Mouse (Mus musculus) skeletal muscle tissue, adult 2 months (tissue): ENCODE measurements around the gene Xbp1.
"Not testable (repeated sequence)": the region's sequence is repeated elsewhere in the genome, so short reads cannot be mapped to it uniquely, and the experiment has no call there.

ENCODE experiments used
- DNase-seq: peaks from one replicate; pipeline ENCODE4 v3.0.0-alpha.2; 2012; ENCODE audit warnings: low read depth, low spot score

The Xbp1 gene

DNA sequence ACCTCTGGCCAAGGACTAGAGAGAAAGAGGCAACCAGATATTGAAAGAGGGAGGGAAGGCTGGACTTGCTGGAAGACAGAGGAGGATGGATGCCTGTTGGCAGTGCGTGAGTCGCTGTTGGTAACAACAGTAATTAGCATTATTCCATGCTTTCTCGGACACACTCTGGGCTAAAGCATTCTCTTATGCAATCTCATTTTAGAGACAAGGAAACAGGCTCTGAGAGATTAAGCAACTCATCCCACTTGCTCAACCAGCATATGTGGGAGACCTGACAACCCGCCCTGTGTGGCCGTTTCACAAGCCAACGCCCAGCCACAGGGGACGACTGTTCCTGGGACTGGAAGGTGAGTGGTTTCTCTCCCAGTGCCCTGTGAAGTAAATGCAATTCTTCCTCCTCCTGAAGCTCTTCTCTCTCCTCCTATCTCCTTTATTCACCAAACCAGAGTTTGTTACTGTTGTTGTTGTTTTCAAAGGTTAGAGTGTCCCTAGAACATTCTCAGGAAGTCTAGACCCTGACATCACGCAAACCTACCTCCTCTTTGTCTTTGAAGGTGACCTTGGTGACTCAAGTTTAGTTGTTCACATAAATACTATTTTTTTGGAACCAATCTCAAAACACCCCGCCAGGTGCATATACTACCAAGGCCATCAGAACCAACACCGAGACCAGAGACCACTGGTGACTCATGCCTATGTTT lies 18.0 kb upstream of the Xbp1 start:
- peak; percentile 40 for DNase-seq

DNA sequence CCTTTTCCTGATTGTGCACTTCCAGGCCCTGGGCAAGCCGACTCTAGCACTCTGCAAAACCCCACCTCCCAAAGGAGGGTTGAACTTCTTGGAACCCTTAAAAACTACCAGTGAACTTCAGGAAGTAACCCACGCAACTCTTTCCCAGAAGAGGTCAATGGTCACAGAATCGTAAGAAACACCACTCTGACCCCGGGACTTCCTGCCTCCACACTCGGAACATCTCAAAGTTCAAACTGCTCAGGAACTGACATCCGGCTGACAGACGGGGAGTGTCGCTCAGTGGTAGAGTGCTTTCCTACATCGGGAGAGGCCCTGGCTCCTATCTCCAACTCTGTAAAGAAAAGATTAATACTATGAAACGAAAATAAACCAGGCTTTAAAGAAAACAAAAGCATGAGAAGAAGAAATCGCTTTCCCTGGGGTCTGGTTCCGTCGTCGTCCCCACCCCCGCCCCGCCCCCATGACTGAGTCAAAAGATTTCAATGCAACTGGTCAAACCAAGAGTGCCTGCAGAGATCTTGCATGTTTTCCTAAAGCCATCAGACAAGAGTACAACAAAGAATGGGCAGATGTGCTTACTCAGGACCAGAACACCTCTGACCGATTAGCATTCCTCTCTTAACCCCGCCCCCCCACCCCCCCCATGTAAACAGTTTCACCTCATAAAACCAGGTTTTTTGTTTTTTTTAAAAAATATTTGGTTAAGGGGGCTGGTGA lies 14.4 kb upstream of the Xbp1 start:
- DNase-seq = peak; percentile 47

DNA sequence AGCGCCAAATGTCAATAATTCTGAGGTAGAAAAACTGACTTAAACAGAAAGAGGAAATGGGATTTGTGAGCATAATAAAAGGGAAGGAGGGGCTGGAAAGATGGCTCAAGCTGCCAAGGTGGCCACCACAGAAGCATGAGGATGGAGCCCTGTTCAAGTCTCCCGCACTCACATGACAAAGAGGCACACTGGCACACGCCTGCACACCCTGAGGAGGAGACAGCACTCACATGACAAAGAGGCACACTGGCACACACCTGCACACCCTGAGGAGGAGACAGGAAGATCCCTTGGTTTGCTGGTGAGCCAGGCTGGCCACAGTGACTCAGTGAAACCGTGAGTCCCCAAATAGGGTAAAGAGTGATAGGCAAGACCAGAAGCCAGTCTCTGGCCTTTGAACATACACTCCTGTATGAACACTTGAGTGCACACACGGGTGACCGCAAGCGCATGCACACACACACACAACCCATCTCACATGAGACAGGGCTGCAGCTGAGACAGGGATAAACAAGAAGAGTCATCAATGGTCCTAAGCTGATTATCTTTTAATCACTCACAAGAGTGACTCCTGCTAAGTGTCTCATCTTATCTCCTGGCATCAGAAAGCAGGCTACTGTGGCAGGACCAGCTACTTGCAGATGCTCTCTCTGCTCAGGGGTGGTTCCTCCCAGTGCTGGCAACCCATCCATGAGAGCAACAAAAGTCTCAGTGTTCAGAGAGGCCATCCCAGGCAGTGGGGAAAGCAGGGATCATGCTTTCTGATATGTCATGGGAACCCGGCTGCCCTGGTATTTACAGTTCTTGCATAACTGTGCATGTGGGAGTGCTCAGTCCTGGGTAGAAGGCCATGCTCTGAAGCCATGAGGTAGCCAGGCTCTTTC lies 11.0 kb upstream of the Xbp1 start:
- no peak for DNase-seq

DNA sequence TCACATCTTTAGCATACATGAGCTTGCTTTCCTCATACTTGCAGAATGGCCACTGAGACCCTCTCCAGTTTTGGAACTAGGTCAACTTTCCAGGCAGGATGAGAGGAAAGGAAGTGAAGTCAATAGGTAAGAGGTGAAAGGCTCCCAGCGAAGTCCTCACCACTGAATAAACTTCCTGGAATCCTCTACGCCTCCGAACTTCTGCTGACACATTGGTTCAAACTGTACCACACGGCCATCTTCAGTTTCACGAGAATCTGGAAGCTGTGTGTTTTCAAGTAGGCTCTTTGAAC lies 10.4 kb upstream of the Xbp1 start:
- no peak for DNase-seq

DNA sequence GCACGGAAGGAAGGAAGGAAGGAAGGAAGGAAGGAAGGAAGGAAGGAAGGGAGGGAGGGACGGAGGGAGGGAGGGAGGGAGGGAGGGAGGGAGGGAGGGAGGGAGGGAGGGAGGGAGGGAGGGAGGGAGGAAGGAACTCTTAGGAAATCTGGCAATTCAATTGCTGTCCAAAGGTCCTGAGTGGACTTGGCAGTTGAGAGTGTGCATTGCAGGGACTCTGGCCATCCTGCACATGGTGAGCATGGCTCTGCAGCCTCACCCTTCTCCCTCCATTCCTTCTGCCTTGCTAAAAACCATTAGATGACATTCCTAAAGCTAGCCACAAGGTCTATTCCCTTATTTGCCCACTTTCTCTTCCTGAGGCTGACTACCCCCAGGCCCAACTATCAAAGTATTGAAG lies 9.8 kb upstream of the Xbp1 start:
- DNase-seq = not testable (repeated sequence)

DNA sequence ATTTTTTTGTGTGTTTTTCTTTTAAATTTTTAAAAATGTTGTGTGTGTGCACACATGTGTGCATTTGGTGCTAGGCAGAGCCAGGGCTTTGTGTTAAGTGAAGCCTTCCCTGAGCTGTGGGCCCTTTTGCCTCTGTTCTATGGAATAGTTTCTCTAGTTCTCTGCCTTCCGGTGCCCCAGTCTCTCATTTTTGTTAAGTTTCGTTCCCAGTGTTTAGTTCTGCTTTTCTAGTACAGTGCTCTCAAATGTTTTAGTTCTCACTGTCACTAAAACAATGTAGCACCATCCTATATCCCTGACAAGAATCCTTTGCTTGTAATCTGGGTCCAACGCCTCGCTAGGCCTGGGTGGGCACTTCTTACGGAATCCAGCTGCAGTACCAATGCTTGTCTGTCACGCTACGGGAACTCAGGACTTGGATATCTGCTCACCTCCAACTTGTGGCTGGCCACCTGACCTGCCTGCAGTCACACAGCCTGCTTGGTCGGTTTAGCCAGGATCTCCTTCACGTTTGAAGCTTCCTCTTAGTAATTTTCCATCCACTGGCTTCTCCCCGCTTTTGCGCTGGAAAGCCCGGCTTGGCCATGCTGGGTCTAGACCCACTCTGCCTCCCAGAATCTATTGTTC lies 8.2 kb upstream of the Xbp1 start:
- DNase-seq = no peak

DNA sequence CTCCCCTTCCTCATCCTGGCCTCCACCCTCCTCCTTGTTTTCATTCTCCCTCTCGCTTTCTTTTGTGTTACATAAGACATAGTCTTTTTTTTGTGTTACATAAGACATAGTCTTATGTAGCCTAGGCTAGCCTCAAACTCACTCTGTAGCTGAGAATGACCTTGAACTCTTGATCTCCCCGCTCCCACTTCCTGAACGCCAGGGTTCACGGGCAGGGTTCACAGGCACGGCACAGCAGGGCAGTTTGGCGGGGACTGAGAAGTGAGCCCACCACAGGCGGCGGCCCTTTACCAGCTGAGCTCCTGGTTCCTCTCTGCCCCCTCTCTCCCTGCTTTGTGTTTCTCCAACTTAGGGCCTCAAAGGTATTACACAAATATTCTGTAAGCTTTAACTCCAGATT lies 7.5 kb upstream of the Xbp1 start:
- DNase-seq = no peak

DNA sequence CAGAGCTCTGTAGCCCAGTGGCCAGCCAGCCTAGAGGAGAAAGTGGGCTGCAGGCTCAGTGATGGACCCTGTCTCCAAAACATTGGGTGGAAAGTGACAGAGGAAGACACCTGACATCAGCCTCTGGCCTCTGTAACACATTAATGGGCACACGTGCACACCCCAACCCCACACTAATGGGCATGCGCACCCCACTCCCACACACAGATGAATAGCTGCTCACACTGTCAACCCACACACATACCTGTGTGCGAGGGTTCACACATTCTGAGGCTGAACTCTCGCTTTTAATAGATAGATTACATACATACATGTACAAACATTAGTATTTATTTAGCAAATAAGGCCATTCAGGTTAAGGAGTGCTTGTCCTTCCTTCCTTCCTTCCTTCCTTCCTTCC lies 6.4 kb upstream of the Xbp1 start:
- DNase-seq = no peak

DNA sequence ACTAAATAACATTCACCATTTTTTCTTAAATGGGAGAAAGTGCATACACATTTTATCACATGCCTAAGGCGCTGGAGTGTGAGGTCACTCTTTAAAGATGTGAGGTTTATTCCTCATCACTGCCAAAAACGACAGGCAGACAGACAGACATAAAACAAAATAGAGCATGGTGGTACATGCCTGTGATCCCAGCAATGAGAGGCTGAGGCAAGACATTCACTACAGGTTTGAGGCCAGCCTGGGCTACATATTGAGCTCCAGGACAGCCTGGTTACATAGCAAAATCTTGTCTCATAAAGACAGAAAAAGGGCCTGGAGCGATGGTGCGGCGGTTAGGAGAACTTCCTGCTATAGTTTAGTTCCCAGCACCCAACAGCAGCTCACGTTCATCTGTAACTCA lies 5.3 kb upstream of the Xbp1 start:
- DNase-seq = no peak

DNA sequence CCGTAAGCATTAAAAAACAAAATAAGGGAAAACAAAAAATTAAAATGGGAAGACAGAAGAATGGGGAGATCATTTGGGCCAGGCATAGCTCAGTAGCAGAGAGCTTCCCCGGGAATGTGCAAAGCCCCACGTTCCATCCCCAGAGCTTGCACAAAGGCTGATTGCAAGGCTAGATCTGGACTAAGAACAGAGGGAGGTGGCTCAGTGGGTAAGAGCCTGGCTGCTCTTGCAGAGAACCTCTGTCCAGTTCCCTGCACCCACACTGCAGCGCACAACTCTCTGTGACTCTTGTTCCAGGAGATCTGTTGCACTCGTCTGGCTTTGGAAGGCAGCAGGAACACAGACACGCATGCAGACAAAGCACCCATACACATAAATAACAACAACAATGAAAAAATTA lies 4.8 kb upstream of the Xbp1 start:
- no peak for DNase-seq

DNA sequence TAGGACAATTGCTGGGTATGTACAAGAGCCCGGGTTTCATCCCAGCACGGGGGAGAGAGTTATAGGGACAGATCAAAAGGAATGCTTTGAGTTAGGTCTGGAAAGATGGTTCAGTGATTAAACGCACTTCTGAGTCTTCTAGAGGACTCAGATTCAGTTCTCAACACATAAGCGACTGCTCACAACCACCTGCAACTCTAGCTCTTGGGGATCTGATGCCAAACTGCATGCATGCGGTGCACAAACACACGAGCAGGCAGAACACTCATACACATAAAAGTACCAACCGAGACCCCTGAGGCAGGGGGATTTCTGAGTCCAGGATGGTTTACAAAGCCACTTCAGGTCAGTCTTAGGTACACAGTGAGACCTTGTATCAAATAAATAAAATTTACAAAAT lies 4.3 kb upstream of the Xbp1 start:
- no peak for DNase-seq

DNA sequence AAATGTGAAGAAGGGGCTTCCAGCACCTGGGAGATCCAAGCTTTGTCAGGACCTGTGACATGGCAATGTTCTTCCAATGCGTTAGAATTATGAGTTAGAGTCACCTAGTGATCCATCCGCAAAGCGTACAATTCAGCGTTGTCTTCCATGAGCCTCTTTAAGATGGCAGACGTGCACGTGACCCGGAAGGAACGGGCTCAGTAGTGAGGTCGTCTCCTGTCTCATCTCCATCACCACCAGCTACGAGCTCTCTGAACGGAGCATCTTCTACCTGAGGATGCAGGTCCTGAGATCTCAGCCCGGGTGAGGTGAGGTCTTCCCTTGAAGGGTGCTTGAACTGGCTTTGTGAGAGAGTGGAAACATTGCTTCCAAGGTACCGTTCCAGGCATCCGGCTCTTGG lies 3.8 kb upstream of the Xbp1 start:
- no peak for DNase-seq

DNA sequence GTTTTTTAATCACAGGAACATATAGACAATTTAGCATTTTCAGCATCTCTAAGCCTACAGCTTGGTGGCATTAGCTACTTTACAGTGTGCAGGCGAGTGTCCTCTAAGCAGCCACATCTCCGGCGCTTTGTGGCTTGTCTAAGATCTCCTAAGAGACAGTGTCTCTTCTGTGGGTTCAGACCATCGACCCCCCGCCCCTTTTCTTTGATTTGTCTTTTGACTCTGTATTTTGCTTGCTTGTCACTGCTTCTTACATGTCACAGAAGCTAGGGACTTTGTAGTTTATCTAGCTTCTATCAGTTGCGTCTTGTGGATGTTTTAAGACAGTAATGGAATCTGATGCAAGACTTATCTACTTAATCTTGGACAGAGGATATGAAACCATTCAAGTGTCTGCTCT lies 3.1 kb upstream of the Xbp1 start:
- DNase-seq = no peak

DNA sequence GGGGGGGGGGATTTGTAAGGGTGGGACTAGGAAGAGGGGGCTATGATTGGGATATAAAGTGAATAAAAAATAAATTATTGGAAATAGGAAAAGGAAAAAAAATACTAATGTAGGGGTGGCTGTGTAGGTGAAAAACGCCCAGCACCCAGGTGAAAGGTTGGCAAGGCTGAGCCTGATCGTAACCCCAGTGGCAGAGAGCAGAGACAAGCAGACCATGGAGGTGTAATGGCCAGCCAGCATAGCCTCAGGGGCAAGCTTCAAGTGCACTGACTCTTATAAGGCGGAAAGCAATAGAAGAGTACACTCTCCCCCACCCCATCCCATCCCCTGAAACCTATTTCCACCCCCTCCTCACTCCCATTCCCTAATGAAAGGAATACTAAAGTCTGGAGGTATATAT lies 778 bp upstream of the Xbp1 start:
- no peak for DNase-seq

DNA sequence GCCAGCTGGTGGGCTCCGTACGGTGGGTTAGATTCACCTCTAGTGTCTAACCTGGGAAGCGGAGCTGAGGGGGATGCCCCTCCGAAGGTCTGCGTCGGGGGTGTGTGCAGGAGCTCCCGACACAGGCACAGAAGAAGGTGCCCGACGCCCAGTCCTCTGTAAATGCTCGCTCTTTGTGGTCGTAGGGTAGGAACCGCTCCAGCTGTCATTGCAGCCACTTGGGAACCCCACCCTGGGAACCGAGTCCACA lies 732 bp downstream of the Xbp1 start:
- no peak for DNase-seq

DNA sequence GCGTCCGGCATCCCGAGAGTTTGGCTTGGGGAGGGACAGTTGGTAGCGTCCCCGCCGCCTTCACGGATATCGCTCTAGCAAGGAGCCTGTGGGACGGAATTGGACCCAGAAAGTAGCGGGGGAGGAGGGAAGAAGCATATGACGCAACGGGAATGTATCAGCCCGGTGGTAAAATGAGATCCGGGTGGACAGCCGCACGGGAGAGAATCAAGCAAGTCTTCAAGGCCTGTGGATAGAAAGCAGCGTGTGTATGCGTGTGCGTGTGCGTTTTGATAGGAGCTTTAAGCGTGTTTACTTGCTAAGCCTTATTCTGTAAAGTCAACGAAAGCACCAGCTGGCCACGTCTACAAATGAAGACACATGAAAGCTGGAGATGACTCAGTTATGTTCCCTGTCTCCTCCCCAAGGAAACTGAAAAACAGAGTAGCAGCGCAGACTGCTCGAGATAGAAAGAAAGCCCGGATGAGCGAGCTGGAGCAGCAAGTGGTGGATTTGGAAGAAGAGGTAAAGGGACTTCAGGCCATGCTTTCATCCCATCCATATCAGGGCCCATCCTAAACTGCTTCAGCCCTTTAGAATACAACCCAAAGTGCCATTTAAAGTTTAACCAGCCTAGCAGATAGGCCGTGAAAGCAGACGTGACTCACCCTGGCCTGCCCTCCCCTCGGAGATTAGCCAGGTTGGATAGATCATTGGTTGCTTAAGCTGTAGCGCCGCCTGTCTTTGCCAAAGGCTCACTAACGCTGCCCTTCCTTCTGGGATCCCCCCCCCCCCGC lies 1.2 kb downstream of the Xbp1 start:
- DNase-seq = peak; percentile 62

DNA sequence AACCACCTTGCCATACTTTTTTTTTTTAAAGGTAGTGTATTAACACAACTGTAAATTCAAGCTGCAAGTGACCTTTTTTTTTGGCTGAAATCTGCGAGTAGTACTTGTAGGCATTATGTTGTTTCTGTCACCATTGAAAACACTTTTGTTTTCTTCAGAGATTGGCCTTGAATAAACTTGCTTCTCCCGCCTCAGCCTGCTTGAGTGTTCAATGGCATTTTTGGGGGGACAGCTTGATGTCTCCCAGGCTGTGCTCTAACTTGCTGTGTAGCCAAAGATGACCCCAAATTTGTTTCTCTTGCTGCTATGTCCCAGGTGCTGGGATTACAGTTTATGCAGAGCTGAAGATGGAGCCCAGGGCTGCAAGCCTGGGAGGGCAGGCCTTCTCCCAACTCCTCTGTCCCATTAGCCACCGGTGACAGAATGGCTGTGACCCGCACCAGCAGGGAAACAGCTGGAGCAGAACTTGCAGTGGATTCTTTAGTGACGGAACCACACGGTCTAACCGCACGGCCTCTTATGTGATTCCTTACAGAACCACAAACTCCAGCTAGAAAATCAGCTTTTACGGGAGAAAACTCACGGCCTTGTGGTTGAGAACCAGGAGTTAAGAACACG lies 2.4 kb downstream of the Xbp1 start:
- no peak for DNase-seq

DNA sequence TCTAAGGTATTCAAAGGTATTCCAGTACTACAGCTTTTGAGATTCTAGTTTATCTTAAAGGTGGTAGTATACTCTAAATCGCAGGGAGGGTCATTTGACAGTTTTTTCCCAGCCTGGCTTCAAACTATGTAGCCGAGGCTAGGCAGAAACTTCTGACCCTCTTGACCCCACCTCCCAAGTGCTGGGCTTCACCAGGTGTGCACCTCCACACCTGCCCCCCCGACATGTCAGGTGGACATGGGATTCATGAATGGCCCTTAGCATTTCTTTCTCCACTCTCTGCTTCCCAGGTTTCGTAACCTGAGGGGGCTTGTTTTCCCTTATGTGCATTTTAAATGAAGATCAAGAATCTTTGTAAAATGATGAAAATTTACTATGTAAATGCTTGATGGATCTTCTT lies 5.0 kb downstream of the Xbp1 start:
- DNase-seq = no peak

DNA sequence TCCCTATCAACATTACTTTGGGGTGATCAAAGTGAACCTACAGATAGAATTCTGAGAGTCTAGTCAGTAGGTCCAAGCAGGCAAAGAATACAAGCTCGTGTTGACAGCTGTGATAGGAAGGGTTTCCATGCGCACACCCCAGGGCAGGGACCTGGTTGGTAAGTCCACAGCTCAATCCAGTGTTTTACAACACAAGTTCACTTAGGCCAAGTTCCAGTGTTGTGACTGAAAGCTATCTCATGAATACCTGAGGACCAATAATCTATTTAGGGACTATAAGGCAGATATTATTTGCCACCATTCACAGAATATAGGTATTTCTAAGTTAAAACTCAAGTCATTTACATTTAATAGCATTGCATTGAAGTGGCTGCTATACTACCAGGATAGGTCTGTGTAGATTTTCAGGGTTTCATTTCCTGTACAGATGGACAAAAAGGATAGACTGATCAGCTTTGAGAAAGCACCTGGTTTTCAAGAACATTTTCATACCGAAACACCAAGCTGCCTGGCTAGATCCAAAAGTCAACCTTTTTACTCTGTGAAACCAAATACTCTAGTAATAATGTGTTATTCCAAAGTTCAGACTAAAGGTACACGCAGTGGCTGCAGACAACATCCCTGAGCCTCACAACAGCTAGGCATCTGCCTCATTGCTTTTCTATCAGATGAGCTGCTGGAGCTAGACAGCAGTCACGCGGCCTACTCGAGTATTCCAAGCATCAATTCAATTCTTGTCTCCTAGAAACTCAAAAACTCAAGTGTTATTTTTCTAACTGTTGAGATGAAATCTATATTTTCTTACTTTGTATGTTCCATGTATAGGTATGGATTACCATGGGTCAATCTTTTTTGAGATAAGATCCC lies 6.3 kb downstream of the Xbp1 start:
- DNase-seq = no peak

DNA sequence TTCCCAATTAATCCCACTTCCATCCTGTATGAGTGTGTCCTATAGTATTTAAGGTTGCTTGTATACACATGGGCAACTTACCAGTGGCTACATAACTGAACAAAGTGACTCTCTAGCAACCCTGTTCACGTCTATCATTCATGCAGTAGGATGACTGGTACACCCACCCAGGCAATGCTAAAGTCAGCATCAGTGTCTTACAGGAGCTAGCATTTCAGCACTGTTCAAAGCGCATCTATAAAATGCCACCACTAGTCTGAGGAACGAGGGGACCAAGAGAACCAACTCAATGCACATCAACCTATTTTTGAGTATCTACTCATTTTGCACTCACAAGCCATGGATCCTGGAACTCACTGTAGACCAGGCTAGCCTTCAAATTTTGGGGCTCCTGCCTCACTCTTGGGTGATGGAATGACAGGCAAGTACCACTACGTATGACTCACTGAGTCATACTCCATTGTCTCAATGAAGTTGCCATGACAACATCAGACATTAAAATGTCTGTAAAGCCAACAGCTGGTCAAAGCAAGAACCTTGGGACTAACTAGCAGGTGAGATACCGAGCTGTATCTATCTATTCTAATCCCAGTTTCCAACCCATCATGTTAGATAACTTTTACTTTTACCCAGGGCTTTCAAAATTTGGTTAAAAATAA lies 7.5 kb downstream of the Xbp1 start:
- no peak for DNase-seq
